Mouse (Mus musculus): ENCODE measurements around the gene Tarbp2.

Gene Tarbp2

GRCm38 (mm10) chr15:102563681-102564080 lies 45.7 kb downstream of the Tarbp2 start:
- DNase-seq (ENCODE audit: low read depth, low spot score), result no peak

GRCm38 (mm10) chr15:102567849-102568248 lies 49.9 kb downstream of the Tarbp2 start:
- H3K27me3 ChIP-seq (ENCODE audit: control insufficient read depth, insufficient read depth, low read length, poor library complexity, severe bottlenecking), result no peaks in the 10 kb centered on the region
- no peaks in the 10 kb centered on the region for H3K36me3 ChIP-seq (ENCODE audit: control insufficient read depth, insufficient read depth, low read length, poor library complexity, severe bottlenecking)

More at GRCm38 (mm10) chr15:102563681-102564080, 45.7 kb downstream of the Tarbp2 start:
- Histone ChIP-seq H3K36me3 (ENCODE audit: control insufficient read depth, insufficient read depth, low read length, poor library complexity, severe bottlenecking) (peaks cover 2% of the 10 kb centered on the region; the same call in 1 of the 2 replicates), H3K27me3 (ENCODE audit: control insufficient read depth, insufficient read depth, low read length, poor library complexity, severe bottlenecking) (no peaks in the 10 kb centered on the region)

GRCm38 (mm10) chr15:102572081-102572480 lies 54.1 kb downstream of the Tarbp2 start:
- no peaks in the 10 kb centered on the region for H3K27me3 ChIP-seq (ENCODE audit: control insufficient read depth, insufficient read depth, low read length, poor library complexity, severe bottlenecking)
- DNase-seq (ENCODE audit: low read depth, low spot score), result no peak

More at GRCm38 (mm10) chr15:102567849-102568248, 49.9 kb downstream of the Tarbp2 start:
- DNase-seq (ENCODE audit: low read depth, low spot score), result no peak

More at GRCm38 (mm10) chr15:102572081-102572480, 54.1 kb downstream of the Tarbp2 start:
- H3K36me3 ChIP-seq (ENCODE audit: control insufficient read depth, insufficient read depth, low read length, poor library complexity, severe bottlenecking), result no peaks in the 10 kb centered on the region

Data from splenic B cell, adult 2 months (primary cell).